Mouse (Mus musculus) olfactory bulb, adult 2 months (tissue): Measurements from ENCODE around the gene Chmp2a. TPM values are rescaled to one million over a fixed set of nuclear protein-coding genes. Genes with fewer than 3 reads are reported as not detected.
A peak's percentile ranks its signal among the peaks of the same experiment; 100 is the strongest.

Source experiments
- H3K27ac ChIP-seq: fragments of 200-500 bp; 2 replicates; pipeline ENCODE4 v1.5.1; 2012; ENCODE audit warnings: low read depth, low read length; ENCODE audit not compliant: insufficient read depth
- H3K4me1 ChIP-seq: fragments of 200-500 bp; 2 replicates; pipeline ENCODE4 v1.6.1; 2012; ENCODE audit warnings: low read length; ENCODE audit not compliant: control insufficient read depth, insufficient read depth
- H3K4me3 ChIP-seq: fragments of 200-500 bp; 2 replicates; pipeline ENCODE4 v1.5.1; 2012; ENCODE audit warnings: mild to moderate bottlenecking, low read depth, low read length, moderate library complexity; ENCODE audit not compliant: insufficient read depth
- CTCF ChIP-seq: fragments of 200-500 bp; IDR thresholded peaks from 2 replicates; pipeline ENCODE4 v1.5.1; 2012; ENCODE audit warnings: low read depth, mild to moderate bottlenecking, low read length, moderate library complexity; ENCODE audit not compliant: insufficient read depth
- POLR2A ChIP-seq: fragments of 200-500 bp; IDR thresholded peaks from 2 replicates; pipeline ENCODE4 v1.6.1; 2012; ENCODE audit warnings: mild to moderate bottlenecking, low read depth, low read length, moderate library complexity; ENCODE audit not compliant: insufficient read depth
- WGBS: fragments of 180-500 bp; shearing (Covaris S2); methylation state at CpG from one replicate; pipeline ENCODE4 v1.1.7; 2018; 5-methylcytosine and 5-hydroxymethylcytosine counted together
- polyA plus RNA-seq: library from polyadenylated mRNA; stranded (reverse); fragments of >200 nt; gene quantifications from 2 replicates; pipeline ENCODE4 v1.2.4, GENCODE M21; 2012; ENCODE audit warnings: low replicate concordance; ENCODE audit not compliant: missing spikeins, insufficient read depth, insufficient read length

The Chmp2a gene
- polyA plus RNA-seq, 1 experiment, result not detected

DNA sequence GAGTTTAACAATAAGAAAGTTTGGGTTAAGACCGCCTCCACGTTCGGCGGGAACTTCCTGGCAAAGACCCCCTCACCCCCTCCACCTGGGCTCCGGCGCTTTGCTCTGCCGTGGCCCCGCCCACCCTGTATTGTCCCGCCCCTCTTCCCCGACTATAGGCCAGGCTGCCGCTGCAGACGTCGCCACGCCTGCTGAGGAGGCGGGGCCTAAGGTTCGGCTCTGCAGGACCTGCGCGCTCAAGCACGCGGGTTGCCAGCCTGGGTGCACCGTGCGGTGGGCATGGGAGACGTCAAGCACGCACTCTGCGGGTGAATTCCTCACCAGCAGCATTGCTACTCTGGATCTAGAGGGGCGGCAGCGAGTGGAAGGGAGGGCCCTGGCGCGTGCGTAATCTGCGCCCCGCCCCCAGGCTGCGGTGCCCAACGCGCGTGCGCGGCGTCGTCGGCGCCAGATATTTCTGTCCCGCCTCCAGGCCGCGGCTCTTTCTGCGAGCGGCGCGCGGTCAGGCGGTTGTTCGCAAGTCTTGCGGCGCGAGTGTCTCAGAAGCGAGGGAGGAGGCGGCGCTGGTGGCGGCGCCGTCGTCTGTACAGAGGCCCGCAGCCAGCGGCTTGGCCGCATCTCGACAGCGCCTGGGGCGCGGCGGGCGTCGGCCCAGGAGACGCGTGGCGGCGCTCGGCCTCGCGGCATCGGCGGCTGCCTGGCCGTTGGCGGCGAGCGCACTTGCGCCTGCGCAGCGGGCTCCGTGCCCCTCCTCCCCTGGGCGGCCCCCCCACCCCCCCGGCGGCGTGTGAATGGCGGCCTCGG, 10.5 kb downstream of the Chmp2a start:
- no peak for TF ChIP-seq CTCF
- TF ChIP-seq POLR2A, result peak; percentile 99
- under 1% methylated on average over 91 of the region's 95 CpGs for WGBS
- peak overlapping the region; percentile 88 for H3K4me3 ChIP-seq
- H3K4me1 ChIP-seq, result peaks cover 13% of the 10 kb centered on the region
- peak overlapping the region; percentile 99 for H3K27ac ChIP-seq

DNA sequence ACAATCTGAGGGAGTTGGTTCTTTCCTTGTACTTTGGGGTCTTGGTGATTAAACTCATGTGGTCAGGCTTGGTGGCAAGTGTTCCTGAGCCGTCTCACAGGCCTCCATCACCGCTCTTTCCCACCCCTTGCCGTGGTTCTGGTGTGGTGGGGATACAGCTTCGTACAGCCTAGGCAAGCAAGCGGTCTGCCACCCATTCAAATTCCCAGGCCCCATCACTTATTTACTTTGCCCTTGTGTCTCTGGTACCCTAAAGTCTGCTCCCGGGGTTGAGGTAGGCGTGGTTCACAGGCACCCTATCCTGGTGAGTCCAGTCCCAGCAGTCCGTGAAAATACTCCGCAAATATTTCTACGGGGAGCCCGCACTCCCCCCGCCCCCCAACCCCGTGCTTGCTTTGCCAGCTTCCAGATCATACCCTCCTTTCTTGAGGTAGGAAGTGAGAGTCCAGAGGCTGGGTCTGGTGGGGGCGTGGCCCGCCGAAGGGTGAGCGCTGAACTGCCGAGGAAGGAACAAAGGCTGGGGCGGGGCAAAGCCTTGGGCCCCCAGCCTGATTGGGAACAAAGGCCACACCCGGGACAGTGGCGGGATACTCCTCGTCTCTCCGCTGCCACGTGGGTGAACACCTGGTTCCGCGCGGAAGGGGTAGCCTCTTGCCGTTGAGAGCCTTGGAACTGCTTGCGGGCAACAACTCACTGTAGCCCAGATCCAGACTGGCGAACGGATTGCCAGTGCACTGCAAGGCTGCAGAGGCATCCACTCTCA, 11.7 kb downstream of the Chmp2a start:
- H3K4me1 ChIP-seq, result peaks cover 13% of the 10 kb centered on the region
- TF ChIP-seq CTCF (no peak), POLR2A (no peak)
- WGBS, result 4% methylated on average over 31 of the region's 31 CpGs
- H3K4me3 ChIP-seq, result peak overlapping the region; percentile 88
- H3K27ac ChIP-seq, result no peak overlapping the region

DNA sequence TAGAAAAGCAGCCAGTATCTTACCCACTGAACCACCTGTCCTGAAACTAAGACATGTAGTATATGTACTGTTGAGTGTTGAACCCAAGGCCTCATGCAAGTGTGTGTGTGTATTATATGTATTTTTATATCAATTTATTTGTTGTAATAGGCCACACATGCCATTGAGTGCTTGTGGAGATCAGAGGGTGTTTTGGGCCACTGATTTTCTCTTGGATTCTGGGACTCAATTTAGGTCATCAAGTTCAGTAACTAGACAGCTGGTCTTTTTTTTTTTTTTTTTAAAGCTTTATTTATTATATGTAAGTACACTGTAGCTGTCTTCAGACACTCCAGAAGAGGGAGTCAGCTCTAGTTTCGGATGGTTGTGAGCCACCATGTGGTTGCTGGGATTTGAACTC, 19.4 kb downstream of the Chmp2a start:
- H3K4me1 ChIP-seq, result peaks cover 6% of the 10 kb centered on the region
- H3K27ac ChIP-seq, result no peak overlapping the region
- TF ChIP-seq POLR2A (no peak), CTCF (no peak)
- 79% methylated on average over 1 of the region's 1 CpGs for WGBS
- no peak overlapping the region for H3K4me3 ChIP-seq

DNA sequence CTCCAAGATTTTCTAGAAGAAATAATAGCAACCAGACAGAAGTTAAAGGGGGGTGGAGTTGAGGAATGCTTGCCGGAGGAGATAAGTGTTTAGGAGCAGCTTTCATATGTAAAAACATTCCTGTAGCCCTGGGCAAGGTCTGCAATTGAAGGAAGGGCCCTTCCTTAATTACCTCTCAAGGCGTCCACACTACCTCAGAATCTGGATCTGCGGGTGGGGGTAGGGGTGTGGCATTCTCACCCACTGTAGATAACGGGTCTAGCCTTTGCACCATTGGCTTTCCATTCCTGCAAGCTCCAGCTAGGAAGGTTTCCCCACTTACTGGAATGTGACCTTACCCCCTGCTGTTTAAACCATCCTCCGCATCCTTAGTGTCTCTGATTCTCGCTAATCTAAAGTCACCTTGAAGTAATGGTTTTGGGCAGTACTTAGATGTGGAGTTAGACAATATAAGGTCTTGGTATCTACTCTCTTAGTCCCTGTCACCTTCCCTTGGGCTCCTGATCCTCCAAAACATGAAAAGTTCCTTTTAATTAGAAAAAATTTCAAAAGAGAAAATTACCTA, 20.2 kb downstream of the Chmp2a start:
- WGBS, result 43% methylated on average over 6 of the region's 6 CpGs

DNA sequence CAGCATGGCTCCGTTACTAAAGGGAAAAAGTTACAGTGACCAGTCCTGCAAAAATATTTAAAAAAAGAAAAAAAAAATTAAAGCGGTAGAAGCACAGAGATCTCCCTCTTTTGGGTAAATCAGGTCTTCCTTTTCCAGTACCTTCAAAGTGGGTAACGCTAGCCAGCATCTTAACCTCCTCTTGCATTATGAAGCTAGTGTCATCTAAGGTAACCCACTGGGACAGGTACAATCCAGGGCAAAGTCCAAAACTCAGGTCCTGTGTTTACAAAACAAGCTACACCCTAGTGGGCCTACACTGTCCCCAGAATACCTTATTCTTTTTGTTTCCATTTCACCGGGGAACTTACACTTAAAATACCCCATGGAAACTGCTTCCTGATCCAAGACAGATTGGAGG, 20.9 kb downstream of the Chmp2a start:
- 68% methylated on average over 4 of the region's 4 CpGs for WGBS
- H3K4me3 ChIP-seq, result no peak overlapping the region
- peaks cover 7% of the 10 kb centered on the region for H3K4me1 ChIP-seq
- H3K27ac ChIP-seq, result no peak overlapping the region
- no peak for TF ChIP-seq CTCF
- no peak for TF ChIP-seq POLR2A

More for the DNA sequence above, 20.2 kb downstream of the Chmp2a start:
- Histone ChIP-seq H3K27ac (no peak overlapping the region), H3K4me3 (no peak overlapping the region), H3K4me1 (peaks cover 7% of the 10 kb centered on the region)
- TF ChIP-seq POLR2A, result no peak
- no peak for TF ChIP-seq CTCF

DNA sequence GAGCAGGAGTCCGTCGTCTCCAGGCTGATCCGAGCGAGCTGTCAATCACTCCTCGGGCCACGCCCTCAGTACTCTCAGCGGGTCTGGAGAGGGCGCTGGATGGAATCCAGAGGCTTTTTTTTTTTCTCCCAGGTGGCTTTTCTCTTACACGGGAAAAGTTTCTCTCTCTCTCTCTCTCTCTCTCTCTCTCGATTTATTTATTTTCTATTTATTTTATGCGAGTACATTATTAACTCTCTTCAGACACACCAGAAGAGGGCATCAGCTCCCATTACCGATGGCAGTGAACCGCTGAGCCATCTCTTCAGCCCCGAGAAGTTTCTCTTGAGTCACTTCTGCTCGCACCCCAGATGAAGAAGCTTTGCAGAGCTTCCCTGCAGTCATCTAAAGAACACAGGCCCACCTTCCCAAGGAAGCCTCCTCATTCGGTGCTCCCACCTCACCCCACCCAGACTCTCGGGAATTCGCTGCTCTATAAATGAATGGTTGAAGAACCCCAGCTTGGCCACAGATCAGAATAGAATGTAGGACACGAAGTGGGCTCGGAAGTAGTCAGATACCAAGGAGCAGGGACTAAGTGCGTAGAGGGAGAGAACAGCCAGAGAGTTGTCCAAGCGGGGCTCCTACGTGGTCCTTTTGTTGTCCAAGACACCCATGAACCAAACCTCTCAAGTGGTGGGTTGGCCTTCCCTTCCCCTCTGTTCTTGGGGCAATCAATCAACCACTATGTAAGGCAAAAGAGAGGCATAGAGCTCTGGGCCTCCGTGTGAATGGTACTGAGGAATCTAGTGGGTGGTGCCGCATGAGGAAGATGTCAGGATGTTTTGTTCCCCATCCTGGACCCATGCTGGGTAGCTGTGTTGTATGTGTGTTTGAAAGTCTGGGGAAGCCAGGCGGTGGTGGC, 24.4 kb downstream of the Chmp2a start, which contains the start of gene Zbtb45:
Gene Zbtb45, minus strand, starts transcription at position 30 of the 904 bp plus-strand sequence.
- 6% methylated on average over 26 of the region's 26 CpGs for WGBS
- Histone ChIP-seq H3K4me3 (peak within 1 kb of the TSS; percentile 80), H3K4me1 (peaks cover 16% of the 10 kb centered on the region), H3K27ac (peak within 1 kb of the TSS; percentile 93)
- TF ChIP-seq POLR2A (no peak), CTCF (no peak)

DNA sequence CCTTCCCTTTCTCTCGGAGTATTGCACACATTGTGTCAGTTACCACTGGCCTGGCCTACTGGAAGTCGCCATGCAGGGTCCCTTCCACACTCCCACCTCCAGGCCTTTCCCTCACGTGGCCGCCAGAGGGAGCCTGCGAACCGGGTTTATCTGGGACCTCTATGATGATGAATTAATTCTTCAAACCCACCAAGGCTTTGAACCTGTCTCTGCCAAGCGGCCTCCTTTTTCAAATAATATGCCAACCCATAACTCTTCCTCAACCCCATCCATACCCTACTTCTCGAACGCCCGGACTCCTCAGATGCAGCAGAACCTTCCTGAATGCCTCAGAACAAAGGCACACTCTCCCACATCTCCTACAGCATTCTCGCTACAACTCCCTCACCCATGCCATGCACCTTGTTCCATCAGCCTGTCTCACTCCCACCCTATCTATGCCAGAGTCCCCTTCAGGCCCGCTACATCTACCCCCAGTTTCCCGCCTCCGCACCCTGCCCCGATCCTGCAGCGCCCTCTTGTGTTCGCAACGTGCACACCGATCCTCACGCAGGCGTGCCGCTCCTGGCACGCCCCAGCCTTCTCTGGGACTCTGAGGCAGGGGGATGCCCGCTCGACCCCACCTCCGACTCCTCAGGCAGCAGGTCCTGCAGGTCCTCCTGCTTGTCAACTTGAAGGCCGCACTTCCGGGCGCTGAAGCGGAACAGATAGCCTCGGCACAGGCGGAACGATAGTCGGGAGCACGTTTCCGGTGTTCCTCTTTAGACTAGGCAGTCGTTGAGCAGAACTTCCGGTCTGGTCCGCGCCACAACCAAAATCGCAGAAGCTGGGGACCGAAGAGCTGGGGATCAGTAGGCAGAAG, 25.2 kb downstream of the Chmp2a start:
- Histone ChIP-seq H3K4me3 (peak overlapping the region; percentile 80), H3K4me1 (peaks cover 16% of the 10 kb centered on the region), H3K27ac (peak overlapping the region; percentile 93)
- WGBS, result under 1% methylated on average over 42 of the region's 42 CpGs
- peak; percentile 100 for TF ChIP-seq CTCF
- TF ChIP-seq POLR2A, result peak; percentile 45
